Mouse (Mus musculus): ENCODE data around the gene Pus7l. TPM values are rescaled to one million over a fixed set of nuclear protein-coding genes. Genes with fewer than 3 reads are reported as not detected.

The Pus7l gene
- total RNA-seq, 2 experiments from 2014 or later, result 2.0 to 2.1 TPM

GRCm38 (mm10) chr15:94477287-94477686 lies 66.1 kb downstream of the Pus7l start:
- DNase-seq, result no peak

GRCm38 (mm10) chr15:94475975-94476374 lies 67.4 kb downstream of the Pus7l start:
- no peak for DNase-seq

Other genes starting within 250 kb of the Pus7l start
- gene Adamts20, start 78.1 kb downstream of the Pus7l start, total RNA-seq (2021), result 10 to 100 TPM; 25.3 to 28.8 TPM
- gene Irak4, start 96 bp upstream of the Pus7l start, total RNA-seq (2021), result 1 to 10 TPM; 3.4 to 5.3 TPM
- gene Twf1, start 46.3 kb upstream of the Pus7l start, total RNA-seq (2021), result 10 to 100 TPM; 20.0 to 23.6 TPM
- 10 to 100 TPM; 30.8 to 31.1 TPM for gene Tmem117, start 85.7 kb upstream of the Pus7l start, total RNA-seq (2021)